Mouse (Mus musculus) NIH3T3 (cell line): ENCODE measurements around the gene Rpusd4.

Source experiments
- DNase-seq: peaks from one replicate; pipeline ENCODE4 v3.0.0-alpha.2; 2012; ENCODE audit warnings: low read depth

The Rpusd4 gene

DNA sequence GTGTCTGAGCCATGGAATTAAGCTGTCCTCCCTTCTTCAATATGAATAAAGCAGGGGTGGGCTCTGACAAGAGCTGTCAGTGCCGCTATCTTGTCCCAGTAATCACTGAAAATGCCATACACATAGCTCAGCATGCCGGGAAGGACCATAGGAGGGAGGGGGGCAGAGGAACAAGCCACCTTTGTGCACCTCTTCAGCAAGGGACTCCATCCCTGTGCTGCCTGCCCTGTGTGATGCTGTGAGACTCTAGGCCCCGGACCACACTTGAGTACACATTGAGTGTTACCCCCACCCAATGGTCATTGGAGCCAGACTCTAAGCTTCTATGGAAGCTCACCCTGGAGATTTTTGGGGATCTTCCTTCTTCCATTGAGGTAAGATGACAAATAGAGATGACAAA lies 18.7 kb downstream of the Rpusd4 start:
- no peak for DNase-seq

DNA sequence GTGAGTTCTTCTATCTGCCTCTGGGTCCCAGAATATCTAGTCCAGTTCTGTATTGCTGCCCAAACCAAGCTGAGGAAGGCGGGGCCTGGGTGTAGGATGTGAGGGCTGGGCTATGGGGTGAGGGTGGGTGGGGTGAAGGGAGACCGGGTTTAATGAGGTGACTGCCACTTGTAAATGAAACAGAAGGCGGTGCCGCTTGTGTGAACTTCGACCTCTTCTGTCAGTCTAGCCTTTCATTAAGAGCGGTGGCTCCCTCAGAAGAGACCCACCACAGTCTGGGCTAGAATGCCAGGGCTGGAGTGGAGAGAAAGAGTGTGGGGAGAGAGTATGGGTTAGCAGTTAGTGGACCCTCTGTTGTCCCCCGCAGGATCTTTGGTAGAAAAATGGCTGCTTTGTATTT lies 22.3 kb downstream of the Rpusd4 start:
- DNase-seq: no peak

GRCm38 (mm10) chr9:35290417-35290816 lies 22.8 kb downstream of the Rpusd4 start:
- DNase-seq: no peak

DNA sequence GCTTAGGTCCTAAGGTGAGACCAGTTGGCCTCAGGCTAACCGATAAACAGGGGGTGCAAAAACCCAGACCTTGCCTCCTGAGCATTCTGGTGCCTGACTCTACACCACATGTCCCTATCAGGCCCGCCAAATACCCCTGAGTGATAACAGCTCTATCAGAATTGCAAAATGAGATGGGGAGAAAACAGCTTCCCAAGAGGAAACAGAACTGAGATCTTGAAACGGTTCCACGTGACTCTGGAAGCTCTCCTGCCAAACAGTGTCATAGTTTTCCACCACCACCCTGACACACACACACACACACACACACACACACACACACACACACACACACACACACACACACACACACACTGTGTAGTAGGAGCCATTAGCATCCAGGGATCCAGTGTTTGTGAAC lies 23.3 kb downstream of the Rpusd4 start:
- DNase-seq: peak; percentile 67

DNA sequence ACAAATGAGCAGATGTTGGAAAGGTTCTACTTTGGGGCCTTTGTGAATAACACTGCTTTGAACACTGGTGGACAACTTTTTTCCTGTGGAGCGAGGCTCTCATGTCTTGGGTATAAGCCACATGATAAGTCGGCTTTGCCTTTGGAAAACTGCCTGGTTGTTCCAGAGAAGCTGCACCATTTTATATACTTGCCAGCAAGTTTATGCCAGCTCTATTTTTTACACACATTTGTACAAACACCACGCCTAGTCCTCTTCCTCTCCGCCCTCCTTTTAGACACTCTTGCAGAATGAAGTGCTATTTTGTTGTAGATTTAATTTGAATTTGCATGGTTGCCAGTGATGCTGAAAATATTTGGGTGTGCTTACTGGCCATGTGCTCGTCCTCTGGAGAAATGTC lies 25.8 kb downstream of the Rpusd4 start:
- DNase-seq: peak; percentile 56

DNA sequence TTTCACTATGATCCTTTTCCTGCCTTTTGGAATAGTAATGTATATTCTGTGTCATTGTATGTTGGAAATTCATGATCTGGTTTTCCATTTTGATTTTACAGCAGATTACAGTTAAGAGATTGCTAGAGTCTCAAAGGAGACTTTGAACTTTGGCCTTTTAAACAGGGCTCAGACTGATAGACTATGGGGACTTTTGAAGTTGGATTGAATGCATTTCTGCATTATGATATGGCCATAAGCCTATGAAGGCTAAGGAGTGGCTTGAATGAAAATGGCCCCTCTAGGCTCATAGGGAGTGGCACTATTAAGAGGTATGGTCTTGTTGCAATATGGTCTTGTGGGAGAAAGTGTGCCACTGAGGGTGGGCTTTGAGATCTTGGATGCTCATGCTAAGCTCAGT lies 30.1 kb downstream of the Rpusd4 start:
- no peak for DNase-seq

DNA sequence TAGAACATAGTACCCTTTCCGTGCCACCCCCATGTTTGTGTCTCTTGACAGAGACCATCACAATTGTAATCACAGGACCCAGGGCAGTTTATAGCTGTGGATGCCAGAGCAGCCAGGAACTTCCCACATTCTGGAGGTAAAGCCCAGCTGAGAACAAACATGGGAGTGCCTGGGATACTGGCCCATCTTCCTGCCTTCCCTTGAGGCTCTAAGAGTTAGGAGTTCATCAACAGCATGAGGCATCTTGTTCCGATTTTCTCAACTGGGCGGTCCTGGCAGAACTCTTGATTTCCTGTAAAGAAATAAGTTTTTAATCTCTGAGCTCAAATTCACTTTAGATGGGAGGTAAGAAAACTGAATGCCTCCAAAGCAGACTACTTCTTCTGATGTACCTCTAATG lies 34.5 kb downstream of the Rpusd4 start:
- DNase-seq: no peak

DNA sequence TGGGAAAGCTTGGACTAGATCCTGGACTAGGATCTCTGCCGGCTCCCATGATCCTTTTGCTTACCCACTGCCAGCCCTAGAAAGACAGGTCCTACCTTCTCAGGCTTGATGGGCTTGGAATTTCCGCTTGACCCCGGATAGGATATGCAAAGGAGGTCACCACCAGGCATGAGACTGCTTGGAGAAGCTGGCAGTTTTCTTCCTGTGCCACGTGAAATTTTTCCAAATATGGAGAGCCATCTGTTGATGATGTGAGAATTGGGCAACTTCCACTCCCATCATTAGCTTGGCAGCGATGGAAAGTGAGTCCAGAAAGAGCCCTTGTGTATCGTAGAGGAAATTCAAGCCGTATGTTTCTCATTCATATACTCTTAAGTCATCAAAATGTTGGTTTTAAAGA lies 39.8 kb downstream of the Rpusd4 start:
- DNase-seq: peak; percentile 86

DNA sequence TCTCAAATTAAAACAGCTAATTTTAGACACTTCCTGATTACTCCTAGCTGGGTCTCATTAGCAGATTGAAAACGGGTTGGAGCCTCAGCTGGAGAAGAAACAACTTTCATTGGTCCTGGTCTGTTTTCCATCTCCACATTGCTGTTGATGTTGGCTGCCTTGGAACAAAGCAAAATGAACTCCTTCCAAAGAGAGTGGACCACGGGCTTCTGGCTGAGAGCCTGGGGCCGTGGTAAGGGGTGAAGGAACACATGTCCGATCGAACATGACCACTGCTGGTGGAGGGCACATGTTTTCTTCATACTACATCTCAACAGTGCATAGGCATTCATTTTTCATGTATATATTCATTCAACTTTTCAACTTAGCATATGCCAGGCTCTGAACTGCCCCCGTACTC lies 42.7 kb downstream of the Rpusd4 start:
- peak; percentile 67 for DNase-seq

DNA sequence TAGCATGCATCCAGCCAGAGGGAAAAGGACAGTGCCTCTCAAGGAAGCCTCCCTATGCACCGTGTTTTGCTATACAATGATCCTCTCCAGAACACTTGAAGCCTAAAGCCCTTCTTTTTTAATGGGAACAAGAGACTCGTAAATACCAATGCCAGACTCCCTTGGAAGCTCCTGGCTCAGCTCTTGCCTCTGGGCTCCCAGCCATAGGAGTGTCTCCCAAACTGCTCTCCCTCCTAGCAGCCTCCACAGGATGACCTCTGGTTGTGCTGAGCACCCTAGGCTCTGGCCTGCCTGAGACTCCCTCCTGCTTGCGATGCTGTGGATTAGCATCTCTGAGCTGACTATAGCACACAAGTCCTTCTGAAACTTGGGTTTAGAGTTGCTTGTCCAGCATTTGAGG lies 44.9 kb downstream of the Rpusd4 start:
- DNase-seq: peak; percentile 75

DNA sequence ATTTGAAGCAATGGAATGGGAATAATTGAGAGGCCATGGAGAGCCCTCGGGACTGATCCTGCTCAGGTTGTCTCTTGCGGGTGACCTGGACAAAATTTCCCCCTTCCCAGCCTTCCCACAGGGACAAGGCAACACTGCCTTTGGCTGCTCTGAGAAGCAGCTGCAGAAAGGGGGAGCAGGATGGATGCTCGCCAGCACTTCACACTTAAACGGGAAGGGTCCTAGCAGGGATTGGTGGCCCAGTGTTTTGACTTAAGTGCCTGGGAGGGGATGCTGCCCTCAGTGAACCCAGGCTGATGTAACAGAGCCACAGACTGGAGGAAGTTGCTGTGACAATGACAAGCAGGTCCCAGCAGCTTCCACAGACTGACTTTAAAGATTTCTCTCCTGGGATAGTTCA lies 45.9 kb downstream of the Rpusd4 start:
- DNase-seq: no peak

DNA sequence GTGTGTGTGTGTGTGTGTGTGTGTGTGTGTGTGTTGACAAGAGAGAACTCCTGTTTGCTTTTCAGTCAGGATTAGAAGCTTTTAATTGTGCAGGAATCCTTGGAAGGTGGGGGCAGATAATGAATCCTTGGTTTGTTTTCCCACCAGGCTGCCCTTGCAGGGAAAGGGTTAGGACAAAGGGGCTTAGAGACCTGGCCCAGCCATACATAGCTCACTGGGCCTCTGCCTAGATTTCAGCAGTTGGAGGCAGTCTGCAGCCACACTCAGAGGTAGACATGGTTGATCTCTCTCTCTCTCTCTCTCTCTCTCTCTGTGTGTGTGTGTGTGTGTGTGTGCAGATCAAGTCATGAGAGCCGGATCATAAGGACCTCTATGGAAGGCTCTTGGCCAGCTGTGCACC lies 46.6 kb downstream of the Rpusd4 start:
- no peak for DNase-seq

GRCm38 (mm10) chr9:35316771-35317211 lies 49.1 kb downstream of the Rpusd4 start:
- DNase-seq: no peak

DNA sequence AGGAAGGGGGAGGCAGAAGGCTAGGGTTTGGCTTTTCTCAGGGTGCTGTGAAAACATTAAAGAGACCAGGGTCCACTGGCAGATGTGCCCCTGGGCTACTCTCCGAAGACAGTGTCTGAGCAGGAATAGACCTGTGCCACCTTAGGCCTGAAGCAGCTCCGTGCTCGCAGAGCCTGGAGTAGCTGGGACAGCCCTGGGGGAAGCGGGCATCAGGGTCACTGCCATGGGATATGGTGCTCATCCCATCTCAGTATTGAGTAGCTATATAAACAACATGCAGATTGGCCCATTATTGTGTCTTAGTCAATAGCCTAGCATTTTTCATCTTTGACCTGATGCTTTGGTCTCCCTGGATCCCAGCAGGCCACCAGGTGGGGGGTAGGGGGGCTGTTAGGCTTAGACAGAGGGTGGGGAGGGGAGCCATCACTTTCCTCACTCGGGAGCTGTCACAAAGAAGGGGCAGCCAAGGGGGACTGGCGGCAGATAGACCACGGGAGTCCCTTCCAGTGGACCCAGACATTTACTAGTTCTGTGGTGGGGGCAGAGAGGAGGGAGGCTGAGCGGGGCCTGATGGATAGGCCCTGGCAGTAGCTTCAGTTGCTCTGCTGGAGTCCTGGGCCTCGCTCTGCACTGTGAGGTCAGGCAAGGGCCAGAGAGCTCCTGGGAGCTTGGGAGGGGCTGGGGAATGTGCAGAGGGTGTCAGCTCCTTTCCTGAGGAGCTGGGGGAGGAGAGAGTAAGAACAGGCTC lies 49.7 kb downstream of the Rpusd4 start:
- no peak for DNase-seq

GRCm38 (mm10) chr9:35318537-35319172 lies 51.0 kb downstream of the Rpusd4 start:
- no peak for DNase-seq

GRCm38 (mm10) chr9:35320288-35320687 lies 52.6 kb downstream of the Rpusd4 start:
- DNase-seq: no peak

GRCm38 (mm10) chr9:35323974-35324373 lies 56.3 kb downstream of the Rpusd4 start:
- DNase-seq: no peak

DNA sequence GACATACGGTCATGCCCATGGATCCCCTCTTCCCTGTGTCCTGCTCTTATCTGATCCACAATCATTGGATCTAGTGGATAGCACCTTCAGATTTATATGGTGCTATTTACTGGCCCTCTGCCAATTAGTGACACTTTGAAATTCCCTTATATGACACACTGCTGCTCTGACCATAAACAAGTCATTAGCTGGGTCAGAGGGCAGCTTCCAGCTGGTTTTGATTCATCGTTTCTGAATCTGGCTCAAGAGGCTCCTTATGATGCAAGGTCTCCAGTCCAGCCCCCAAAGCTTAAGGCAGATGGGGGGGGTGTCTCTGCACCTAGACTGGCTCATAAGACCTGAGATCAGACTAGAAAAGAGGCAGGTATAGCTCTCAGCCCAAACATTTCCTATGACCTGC lies 56.9 kb downstream of the Rpusd4 start:
- DNase-seq: peak; percentile 79

GRCm38 (mm10) chr9:35326644-35327263 lies 59.1 kb downstream of the Rpusd4 start:
- peak; percentile 50 for DNase-seq
